Mouse (Mus musculus) CD8-positive naive resting alpha-beta T cell, adult 2 months (primary cell): Measurements from ENCODE around the gene Nomo1.

Experiments
- DNase-seq, 2 experiments: peaks; one replicate each; pipeline ENCODE4 v3.0.0; 2022; ENCODE audit warnings: low read depth in 2 of 2, low spot score in 2 of 2

Nomo1 gene

DNA sequence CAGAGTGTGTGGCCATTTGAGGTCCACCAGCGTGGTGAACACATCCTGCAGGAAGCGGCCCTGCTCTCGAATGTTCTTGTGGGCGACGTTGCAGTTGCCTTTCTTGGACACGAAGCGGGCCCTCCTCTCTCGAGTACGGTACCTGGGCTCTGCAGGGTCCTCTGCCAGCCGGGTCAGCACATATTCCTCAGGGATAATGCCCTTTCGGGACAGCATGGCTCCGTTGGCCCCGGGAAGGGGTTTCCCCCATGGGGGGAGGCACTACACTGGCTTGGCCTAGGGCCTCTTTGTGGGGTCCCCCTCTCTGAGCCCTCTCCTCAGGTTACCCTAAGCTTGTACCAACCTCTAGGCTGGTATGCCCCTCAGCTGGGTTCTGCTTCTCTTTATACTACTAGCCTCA lies 66.2 kb downstream of the Nomo1 start:
- no peak for DNase-seq

DNA sequence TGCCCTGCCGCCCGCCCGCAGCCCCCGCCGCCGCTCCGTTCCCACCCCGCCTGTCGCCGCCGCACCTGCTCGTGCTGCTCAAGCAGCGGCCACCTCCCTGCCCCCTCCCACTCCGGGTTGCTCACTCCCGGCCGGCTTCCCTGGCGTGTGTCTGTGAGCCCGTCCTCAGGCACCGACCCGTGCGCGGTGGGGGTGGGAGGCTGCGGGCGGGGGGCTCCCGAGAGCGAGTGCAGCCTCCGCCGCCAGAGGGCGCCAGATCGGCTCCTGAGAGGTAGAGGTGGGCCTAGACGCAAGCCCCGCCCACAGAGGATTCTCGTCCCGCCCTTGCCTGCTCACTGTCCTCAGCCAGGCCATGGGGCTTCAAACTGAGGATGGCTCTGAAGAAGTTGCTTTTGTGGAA lies 67.1 kb downstream of the Nomo1 start, which contains the start of gene Kcnj11:
Kcnj11 (minus strand) TSS at position 202 of the 400 bp plus-strand sequence.
- peak; percentile 30 to 62 for DNase-seq

DNA sequence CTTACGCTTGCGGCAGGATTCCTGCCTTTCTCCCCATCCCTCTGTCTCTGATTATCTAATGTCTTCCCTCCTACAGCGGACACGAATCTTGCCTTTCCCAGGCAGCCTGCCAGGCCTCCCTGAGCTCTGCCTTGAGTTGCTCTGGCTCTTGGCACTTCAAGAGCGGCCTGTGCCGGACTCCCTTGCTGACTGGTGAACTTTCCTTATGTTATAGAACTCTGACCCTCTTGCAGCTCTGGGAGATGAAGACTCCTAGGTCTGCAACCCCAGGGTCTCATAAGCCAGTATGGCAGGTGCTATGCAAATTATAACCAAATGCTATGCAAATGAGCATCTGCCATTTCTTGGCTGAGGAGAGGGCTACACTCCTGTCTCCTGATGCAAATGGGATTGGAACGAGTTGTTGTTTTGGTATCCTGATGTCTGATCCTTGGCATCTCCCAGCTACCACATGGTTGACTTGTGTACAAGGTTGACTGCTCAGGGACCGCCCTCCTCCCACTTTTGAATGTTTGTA lies 69.6 kb downstream of the Nomo1 start:
- no peak for DNase-seq

DNA sequence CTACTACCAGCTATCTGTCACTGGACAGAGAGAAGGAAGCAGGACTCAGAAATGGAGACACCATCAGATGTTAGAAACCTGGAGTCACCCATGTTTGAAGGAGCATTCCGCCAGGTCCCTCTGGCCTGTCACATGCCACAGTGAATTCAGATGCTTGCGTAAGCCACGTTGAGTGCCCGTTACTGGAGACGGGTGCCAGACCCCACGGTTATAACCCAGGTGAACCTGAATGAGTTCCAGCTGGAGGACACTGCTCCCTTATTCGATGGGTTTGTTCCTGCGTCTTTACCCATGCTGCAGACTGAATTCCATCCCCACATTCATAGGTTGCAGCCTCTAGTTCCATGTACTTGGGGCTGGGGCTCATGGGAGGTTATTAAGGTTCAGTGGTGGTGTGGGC lies 70.3 kb downstream of the Nomo1 start:
- no peak for DNase-seq

DNA sequence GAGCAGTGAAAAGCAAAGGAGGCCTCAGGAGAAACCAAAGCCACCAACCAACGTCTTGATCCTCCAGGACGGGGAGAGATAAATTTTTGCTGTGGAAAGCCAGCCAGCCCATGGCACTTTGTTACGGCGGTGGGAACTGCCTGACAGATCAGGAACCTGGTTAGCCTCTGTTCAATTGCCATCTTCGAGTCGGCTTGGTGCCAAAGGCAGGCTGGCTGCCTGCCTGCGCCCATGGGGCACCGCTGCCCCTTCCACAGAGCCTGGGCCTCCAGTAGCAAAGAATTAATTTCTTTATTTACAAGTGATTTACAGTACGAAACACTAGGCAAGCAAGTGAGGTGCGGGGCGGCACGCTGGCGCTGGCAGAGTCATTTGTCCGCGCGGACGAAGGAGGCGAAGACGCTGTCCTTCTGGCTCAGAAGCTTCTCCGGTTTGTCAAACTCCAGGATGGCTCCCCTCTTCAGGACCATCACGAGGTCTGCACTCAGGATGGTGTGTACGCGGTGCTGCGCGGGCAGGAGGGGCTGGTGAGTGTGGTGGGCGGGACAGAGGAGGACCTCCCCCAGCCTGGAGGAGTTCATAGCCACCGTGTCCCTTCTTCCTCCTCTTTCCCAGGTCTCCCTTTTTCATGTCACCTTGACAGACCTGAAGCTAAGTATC lies 70.9 kb downstream of the Nomo1 start:
- DNase-seq = no peak

DNA sequence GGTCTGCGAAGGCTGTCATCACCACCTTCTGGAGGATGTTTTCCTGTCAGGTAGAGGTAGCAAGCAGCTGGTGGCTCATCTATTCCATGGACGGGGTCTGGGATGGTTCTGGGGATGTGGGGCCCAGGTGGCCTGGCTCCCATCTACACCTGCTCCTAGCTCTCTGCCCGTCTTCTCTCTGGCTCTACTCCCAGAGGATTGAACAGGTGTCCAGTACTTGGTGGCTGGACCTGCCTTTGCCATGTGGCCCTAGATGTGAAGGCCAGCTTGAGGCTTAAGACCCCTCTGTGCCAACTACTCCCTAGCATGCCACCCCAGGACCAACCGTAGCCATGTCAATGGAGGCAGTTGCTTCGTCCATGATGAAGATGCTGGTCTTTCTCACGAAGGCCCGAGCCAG lies 72.0 kb downstream of the Nomo1 start:
- DNase-seq = no peak

DNA sequence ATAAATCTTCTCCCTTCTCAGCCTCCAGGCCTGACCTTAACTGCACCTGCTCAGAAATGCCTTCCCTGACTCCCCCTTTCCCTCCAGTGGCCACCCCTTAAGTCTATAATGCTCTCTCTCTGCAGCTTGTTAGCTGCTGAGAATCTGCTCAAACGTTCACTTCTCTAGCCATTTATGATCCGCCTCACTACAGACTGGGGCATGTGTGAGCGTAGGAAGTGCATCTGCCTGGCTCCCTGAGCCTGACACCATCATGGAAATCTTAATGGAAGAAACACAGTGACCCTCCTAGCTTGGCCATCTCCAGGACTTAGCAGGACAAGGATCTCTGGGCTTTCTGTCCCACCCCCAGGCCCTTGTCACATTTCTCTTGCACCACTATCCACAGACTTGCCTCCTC lies 76.6 kb downstream of the Nomo1 start:
- no peak for DNase-seq

DNA sequence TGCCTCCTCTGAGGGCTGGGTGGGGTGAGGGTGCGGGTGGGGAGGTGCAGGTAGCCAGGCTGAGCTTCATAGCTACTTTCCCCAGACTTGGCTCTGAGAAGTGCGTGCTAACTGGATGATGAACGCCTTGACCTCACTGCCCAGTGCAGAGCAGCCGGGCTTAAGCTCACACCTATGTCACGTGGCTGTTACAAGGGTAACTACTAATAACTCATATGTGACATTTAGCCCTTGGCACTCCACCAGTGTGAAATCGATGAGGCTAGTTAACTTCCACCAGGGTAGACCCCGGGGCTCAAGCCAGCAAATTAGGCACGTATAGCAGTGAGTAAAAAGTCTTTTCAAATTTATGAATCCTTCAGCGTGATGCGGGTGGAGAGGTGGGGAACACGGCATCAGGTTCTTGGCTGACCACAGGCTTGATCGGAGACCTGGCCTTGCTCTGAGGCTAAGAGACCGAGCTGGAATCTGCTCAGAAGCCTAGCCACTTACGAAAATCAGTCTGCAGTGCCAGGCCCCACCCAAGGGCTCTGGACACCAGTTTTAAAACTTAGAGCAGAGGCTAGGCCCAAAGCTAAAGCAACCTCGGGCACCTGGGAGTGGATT lies 77.8 kb downstream of the Nomo1 start:
- no peak for DNase-seq

DNA sequence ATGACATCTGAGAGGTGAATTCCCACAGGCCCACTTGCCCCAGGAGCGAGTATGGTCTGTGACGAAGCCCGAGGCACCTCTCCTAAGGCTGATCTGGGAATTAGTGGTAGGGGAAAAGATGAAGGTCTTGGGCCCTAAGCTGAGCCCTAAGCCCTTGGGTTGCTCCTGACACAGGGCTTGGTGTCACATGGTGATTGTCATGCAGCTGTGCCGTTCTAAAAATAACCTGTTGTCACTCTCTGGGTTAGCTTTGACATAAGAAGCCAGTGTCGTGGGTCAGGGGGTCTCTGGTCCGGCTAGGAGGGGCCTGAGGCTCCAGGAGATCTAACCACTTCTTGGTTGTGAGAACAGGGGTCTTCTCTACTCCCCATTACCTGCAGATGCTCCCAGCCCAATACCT lies 78.4 kb downstream of the Nomo1 start:
- DNase-seq = no peak

DNA sequence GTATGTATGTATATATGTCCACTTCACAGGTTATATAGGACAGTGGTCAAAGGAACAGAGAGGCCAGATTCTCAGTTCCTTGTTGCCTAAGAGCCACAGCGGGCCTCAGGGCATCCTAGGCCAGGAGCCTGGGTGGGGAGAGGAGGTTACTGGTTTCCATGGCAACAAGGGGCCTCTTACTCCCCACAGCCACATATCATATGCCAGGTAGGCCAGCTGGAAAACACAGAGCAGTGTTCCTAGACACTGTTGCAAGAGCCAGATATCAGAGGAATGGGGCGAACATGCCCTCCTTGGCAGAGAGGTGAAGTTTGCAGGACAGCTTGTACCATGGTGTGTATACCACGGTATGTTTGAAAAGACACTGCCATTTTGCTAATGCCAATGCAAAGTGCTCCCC lies 79.9 kb downstream of the Nomo1 start:
- no peak for DNase-seq

DNA sequence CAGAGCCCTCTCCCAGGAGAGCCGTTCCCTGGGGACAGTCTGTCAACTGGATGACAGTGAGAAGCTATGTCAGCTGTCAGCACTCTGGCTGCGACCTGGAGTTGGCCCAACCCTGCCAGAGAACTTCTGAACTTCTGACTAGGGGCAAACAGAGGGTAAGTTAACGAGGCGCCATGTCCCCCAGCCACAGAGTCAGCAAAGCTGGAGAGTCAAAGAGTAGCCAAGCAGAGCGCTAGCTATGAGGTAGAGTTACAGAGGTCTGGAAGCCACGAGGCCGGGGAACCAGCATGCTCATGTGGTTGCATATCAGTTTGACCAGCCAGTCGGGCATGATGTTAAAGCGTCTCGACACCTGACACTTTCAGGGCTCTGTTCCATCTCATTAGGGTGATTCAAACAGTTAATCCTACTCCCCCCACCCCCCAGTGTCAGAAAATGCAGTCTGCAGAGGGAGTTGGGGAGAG lies 82.7 kb downstream of the Nomo1 start:
- DNase-seq = no peak

DNA sequence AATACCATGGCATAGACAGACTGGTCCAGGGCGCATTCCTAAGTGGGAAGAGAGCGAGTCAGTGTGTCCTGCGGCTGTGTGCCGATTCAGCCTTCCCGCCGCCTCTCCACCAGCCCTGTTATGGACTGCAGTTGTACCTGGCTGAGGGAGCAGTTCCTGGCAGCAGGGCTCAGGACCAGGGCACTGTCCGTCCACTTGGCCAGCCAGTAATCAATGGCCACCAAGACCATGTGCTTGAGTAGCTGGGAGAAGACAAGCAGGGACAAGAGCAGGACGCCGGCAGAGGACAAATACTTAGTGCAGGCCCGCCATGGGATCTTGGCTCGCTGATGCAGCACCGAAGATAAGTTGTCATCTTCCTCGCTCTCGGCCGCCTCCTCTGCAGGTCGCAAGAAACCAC lies 83.5 kb downstream of the Nomo1 start:
- DNase-seq = no peak

DNA sequence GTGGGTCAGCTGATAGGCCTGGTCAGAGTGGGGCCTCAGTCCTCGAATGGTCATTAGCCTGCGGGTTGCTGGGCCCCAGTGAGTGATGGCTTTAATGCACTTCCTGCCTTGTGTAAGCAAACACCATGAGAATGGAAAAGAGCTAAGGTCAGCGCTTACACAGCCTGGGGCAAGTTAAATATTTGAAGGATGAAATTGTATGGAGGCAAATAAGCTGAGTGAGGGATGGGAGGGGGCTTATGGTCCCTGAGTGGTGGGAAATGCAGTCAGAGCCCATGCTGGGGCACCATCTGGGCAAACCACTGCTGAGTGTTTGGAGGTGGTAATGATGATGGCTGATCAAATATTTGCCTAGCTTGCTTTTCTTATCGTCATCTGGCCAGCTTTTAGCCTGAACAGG lies 89.5 kb downstream of the Nomo1 start:
- no peak for DNase-seq

DNA sequence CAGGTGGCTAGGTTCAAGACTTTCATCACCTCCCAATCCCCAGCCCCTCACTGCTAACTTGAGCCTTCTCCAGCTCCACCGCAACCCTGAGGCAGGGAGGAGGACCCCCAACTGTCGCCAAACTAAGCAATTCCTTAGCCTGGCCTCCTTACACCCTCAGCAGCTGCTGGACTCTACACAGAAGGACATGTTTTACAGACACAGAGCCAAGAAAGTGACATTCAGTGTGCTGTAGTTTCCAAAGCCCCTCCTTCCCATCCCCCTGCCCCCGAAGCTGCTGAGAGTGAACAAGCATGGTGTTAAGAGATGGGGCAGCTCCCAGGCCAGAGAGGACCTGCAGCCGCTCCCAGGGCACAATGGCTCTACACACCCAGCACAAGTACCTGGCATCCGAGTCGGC lies 91.0 kb downstream of the Nomo1 start:
- DNase-seq = no peak

DNA sequence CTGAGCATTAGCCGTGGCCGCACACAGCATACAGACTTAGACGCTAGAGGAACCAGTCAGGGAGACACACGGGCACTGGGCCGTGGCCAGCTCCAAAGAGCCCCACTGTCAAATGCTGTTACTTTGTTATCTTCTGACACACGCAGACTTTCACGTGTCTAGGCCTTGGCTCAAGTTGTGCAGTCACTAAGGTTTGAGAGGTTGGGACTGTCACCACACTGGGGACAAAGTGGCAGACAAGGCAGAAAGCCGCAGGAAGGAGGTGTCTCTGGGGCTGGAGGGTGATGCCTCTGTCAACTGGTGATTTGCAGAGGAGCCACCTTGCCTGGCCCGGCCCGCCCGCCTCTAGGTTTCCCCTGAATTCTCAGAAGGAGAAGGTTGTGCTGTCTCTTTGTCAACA lies 91.8 kb downstream of the Nomo1 start:
- DNase-seq = no peak

DNA sequence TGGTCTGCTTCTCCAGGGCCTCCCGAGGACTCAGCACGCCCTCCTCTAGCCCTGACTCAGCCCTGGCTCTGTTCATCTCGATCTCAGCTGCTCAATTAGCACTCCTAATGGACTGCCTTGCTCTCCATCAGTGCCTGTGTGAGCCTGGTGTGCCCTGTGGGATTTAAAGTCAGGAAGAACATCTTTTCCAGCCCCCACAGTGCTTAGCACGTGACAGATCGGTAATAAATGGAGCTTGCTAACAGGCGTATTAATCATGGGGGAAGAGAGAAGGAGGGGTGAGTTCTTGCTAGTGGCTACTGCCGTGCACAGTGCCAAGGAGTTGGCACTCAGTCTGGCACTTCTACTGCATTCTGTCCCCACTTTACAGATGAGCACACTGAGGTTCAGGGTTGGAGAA lies 94.7 kb downstream of the Nomo1 start:
- no peak for DNase-seq

DNA sequence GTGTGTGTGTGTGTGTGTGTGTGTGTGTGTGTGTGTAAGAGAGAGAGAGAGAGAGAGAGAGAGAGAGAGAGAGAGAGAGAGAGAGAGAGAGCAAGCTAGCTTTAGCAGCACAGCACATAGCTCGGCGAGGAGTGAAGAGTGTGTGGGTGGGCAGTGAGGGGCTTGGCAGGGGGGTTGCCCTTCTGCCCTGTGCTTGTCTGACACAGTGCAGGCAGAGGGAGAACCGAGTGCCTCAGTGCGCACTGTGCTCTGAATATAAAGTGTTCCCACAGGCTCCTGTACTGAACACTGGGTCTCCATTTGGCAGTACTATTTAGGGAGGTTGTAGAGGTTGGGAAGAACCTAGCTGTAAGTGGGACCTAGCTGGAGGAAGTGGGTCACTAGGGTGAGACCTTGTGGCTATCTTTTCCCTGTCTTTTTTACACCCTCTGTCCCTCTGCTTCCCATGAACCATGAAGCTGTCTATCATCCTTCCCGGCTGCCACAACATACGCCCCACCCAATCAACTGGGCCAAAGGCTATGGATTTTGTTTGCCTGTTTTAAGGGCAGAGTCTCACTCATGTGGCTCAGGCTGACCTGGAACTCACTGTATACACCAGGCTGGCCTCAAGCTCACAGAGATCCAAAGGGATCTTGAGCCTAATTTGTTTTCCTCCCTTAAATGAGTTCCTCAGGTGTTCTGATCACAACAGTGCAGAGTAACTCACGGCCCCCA lies 96.1 kb downstream of the Nomo1 start:
- no peak for DNase-seq

DNA sequence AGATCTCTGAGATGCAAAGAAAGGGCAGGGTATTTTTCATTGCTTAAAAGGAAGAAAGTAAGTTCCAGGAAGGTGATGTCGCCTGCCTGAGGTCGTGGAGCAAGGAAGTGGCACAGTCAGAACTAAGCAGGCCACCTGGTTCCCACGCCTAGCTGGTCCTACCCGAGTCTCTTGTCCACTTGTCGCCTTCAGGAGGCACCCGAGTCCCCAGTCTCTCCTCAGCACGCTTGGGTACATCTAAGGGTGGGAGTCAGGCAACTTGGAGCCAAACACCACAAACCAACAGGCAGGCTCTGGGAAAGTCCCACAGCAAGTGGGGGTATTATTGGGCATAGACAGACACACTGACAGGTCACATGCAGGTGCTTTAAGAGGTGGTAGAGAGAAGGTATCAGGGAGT lies 97.2 kb downstream of the Nomo1 start:
- no peak for DNase-seq

DNA sequence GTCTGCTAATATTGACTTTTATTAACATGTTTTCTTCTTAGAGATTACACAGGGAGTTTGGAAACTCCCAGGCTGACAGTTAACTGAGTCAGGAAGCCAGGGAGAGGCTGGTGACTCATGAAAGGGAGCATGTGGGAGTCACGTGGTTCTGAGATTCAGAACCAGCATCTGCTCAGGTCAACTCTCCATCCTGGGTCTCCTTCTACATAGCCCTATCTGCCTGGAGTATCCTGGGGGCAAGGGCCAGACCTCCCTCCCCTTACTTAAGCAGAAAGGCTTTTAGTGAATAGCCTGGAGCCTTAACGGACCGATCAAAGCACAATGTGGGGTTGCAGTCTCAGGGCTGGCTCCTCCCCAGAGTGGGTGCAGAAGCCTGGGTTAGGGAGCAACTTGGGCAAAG lies 97.8 kb downstream of the Nomo1 start:
- no peak for DNase-seq

DNA sequence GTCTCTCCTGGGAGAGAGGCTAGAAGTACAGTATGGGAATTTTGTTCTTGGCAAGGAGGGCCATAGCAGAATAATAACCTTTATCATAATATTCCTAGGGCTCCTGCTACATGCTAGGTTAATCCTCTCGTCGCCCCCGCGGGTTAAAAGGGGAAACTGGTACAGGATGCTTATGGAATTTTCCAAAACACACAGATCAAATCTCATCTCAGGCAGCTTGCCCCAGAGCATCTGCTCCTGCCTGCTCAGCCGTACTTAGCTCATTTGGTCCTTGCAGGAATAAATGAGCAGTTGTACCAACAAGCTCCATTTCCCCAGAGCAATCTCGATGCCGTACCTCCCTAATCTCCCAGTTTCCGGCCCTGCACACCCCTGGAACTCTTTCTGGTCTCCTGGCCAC lies 98.3 kb downstream of the Nomo1 start:
- DNase-seq = no peak

DNA sequence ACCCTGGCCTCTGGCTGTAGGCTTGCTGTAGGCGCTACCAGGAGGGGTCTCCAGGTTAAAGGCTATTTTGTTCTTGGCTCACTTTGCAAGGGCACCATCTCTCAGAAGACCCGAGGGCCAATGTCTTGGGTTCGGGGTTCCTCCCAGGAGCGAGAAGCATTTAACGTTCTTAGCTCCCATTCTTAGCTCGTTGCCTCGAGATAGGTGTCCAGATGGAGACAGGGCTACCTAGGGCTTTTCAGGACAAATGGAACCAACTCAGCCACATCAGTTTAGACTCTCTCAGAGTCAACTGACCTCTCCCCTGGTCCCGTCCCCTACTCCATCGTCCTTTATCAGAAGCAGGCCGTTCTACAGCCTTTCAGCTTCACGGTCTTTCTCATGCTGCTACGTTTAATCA lies 98.7 kb downstream of the Nomo1 start:
- no peak for DNase-seq
